Mouse (Mus musculus): ENCODE data around the gene Bace1.

The Bace1 gene

GRCm38 (mm10) chr9:45838434-45839138 lies at the start of gene Bace1:
Bace1 (plus strand) TSS chr9:45838580.
- DNase-seq (ENCODE audit: low spot score), result peak; percentile 92

- no peak for DNase-seq (ENCODE audit: low spot score)
These were observed 46.8 kb upstream of the Bace1 start for GRCm38 (mm10) chr9:45791456-45792142.

GRCm38 (mm10) chr9:45792235-45792634 lies 46.1 kb upstream of the Bace1 start:
- no peak for DNase-seq (ENCODE audit: low spot score)

GRCm38 (mm10) chr9:45793697-45794096 lies 44.7 kb upstream of the Bace1 start:
- DNase-seq (ENCODE audit: low spot score), result no peak

- no peak for DNase-seq (ENCODE audit: low spot score)
These were observed 42.7 kb upstream of the Bace1 start for GRCm38 (mm10) chr9:45795722-45796121.

GRCm38 (mm10) chr9:45797271-45797670 lies 41.1 kb upstream of the Bace1 start:
- no peak for DNase-seq (ENCODE audit: low spot score)

- DNase-seq (ENCODE audit: low spot score), result peak; percentile 84
These were observed 39.8 kb upstream of the Bace1 start for GRCm38 (mm10) chr9:45798467-45799164.

GRCm38 (mm10) chr9:45799402-45799801 lies 39.0 kb upstream of the Bace1 start:
- DNase-seq (ENCODE audit: low spot score), result no peak

GRCm38 (mm10) chr9:45803070-45803774 lies 35.2 kb upstream of the Bace1 start:
- DNase-seq (ENCODE audit: low spot score), result no peak

- no peak for DNase-seq (ENCODE audit: low spot score)
These were observed 31.5 kb upstream of the Bace1 start for GRCm38 (mm10) chr9:45806847-45807246.

GRCm38 (mm10) chr9:45807337-45807736 lies 31.0 kb upstream of the Bace1 start:
- no peak for DNase-seq (ENCODE audit: low spot score)

GRCm38 (mm10) chr9:45807761-45808160 lies 30.6 kb upstream of the Bace1 start:
- no peak for DNase-seq (ENCODE audit: low spot score)

- DNase-seq (ENCODE audit: low spot score), result no peak
These were observed 26.4 kb upstream of the Bace1 start for GRCm38 (mm10) chr9:45811946-45812345.

GRCm38 (mm10) chr9:45815113-45815512 lies 23.3 kb upstream of the Bace1 start:
- DNase-seq (ENCODE audit: low spot score), result no peak

GRCm38 (mm10) chr9:45815525-45815924 lies 22.9 kb upstream of the Bace1 start:
- DNase-seq (ENCODE audit: low spot score), result no peak

- no peak for DNase-seq (ENCODE audit: low spot score)
These were observed 19.9 kb upstream of the Bace1 start for GRCm38 (mm10) chr9:45818406-45819011.

- peak; percentile 14 for DNase-seq (ENCODE audit: low spot score)
These were observed 10.6 kb upstream of the Bace1 start for GRCm38 (mm10) chr9:45827663-45828290.

GRCm38 (mm10) chr9:45828291-45828963 lies 10.0 kb upstream of the Bace1 start, which contains the start of gene Cep164:
Cep164 (minus strand) TSS chr9:45828691.
- peak; percentile 96 for DNase-seq (ENCODE audit: low spot score)

- peak; percentile 92 for DNase-seq (ENCODE audit: low spot score)
These were observed 9.3 kb upstream of the Bace1 start for GRCm38 (mm10) chr9:45829107-45829506.

- no peak for DNase-seq (ENCODE audit: low spot score)
These were observed 5.5 kb upstream of the Bace1 start for GRCm38 (mm10) chr9:45832898-45833297.

GRCm38 (mm10) chr9:45833461-45833860 lies 4.9 kb upstream of the Bace1 start:
- DNase-seq (ENCODE audit: low spot score), result no peak

Measured in embryo, embryonic 10.5 days (tissue).